Mouse (Mus musculus): ENCODE results near the gene Dpp4. TPM values are rescaled to one million over a fixed set of nuclear protein-coding genes. Genes with fewer than 3 reads are reported as not detected.

Gene Dpp4
- total and polyA plus RNA-seq, 2 experiments from 2014 or later = 2.2 to 5.4 TPM

DNA sequence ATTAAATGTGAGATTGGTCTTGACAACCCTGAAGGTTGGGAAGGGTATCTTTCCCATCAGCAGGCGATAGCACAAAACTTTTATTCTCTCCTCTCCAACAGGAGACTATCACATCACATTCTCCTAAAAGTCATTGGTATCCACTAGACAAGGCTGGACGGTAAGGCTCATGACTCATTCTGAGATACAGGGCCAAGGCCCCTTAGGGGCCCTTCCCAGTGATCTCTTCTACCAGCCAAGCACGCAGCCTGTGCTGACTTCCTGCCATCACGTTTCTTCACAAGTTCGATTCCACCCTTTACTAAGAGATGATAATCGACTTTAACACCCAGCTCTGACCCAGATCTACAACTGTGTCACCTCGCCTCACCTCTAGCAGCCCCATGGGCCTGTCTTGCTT lies 74.9 kb downstream of the Dpp4 start:
- H3K36me3 ChIP-seq (ENCODE audit: insufficient read depth, low read length) = no peaks in the 10 kb centered on the region
- no peaks in the 10 kb centered on the region for H3K9me3 ChIP-seq (ENCODE audit: low read length)
- no peaks in the 10 kb centered on the region for H3K4me1 ChIP-seq (ENCODE audit: insufficient read depth, low read length)
- H3K4me3 ChIP-seq (ENCODE audit: low read depth, low read length) = no peak overlapping the region
- no peaks in the 10 kb centered on the region for H3K27me3 ChIP-seq (ENCODE audit: insufficient read depth, low read length)
- 89% methylated on average over 7 of the region's 7 CpGs for WGBS
- TF ChIP-seq CTCF (IDR thresholded peaks at IDR 0.05) = no peak
- no peak overlapping the region for H3K9ac ChIP-seq (replicated peaks; ENCODE audit: low read length, poor library complexity, severe bottlenecking)
- no peak overlapping the region for H3K4me2 ChIP-seq (ENCODE audit: low read depth, low read length, poor library complexity, severe bottlenecking)
- no peak for DNase-seq (ENCODE audit: low spot score)
- H3K27ac ChIP-seq (ENCODE audit: low read depth, low read length) = no peak overlapping the region
- ATAC-seq (ENCODE audit: low FRiP score) = no peak

- H3K27ac ChIP-seq (ENCODE audit: low read depth, low read length) = no peak overlapping the region
- ATAC-seq (ENCODE audit: low FRiP score) = peak; percentile 60; the same call in 1 of the 2 replicates
- DNase-seq (ENCODE audit: low spot score) = peak; percentile 18
- H3K4me2 ChIP-seq (ENCODE audit: low read depth, low read length, poor library complexity, severe bottlenecking) = no peak overlapping the region
- H3K9ac ChIP-seq (replicated peaks; ENCODE audit: low read length, poor library complexity, severe bottlenecking) = no peak overlapping the region
- no peaks in the 10 kb centered on the region for H3K36me3 ChIP-seq (ENCODE audit: insufficient read depth, low read length)
- H3K4me3 ChIP-seq (ENCODE audit: low read depth, low read length) = no peak overlapping the region
- TF ChIP-seq CTCF (IDR thresholded peaks at IDR 0.05) = no peak
- H3K27me3 ChIP-seq (ENCODE audit: insufficient read depth, low read length) = no peaks in the 10 kb centered on the region
- no peaks in the 10 kb centered on the region for H3K4me1 ChIP-seq (ENCODE audit: insufficient read depth, low read length)
- 87% methylated on average over 4 of the region's 4 CpGs for WGBS
- no peaks in the 10 kb centered on the region for H3K9me3 ChIP-seq (ENCODE audit: low read length)
Observed at GRCm38 (mm10) chr2:62334397-62335243, 77.4 kb downstream of the Dpp4 start.

DNA sequence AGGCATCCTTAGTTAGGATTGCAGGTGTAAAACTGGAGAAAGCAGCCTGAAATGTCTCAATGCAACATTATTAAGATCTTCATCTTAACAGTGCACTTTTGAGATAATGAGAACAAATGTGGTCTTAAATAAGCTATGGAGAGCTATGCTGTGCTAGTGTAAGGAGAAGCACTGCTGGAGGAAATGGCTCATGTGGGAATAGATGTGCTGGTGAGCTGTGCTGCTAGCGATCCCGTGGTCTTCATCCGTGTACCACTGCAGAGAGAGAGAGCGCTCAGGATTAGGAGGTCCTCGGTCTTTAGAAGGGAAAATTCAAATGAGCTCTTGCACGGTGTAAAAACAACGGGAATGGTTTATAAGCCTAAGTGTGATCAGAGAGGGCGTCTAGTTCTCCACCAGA lies 79.6 kb downstream of the Dpp4 start:
- no peak for ATAC-seq (ENCODE audit: low FRiP score)
- Histone ChIP-seq H3K9me3 (ENCODE audit: low read length) (no peaks in the 10 kb centered on the region), H3K27ac (ENCODE audit: low read depth, low read length) (no peak overlapping the region), H3K4me2 (ENCODE audit: low read depth, low read length, poor library complexity, severe bottlenecking) (no peak overlapping the region), H3K4me1 (ENCODE audit: insufficient read depth, low read length) (no peaks in the 10 kb centered on the region), H3K9ac (replicated peaks; ENCODE audit: low read length, poor library complexity, severe bottlenecking) (no peak overlapping the region), H3K4me3 (ENCODE audit: low read depth, low read length) (no peak overlapping the region), H3K36me3 (ENCODE audit: insufficient read depth, low read length) (no peaks in the 10 kb centered on the region), H3K27me3 (ENCODE audit: insufficient read depth, low read length) (no peaks in the 10 kb centered on the region)
- WGBS = 51% methylated on average over 8 of the region's 8 CpGs
- DNase-seq (ENCODE audit: low spot score) = no peak
- no peak for TF ChIP-seq CTCF (IDR thresholded peaks at IDR 0.05)

- no peaks in the 10 kb centered on the region for H3K9me3 ChIP-seq (ENCODE audit: low read length)
- H3K4me1 ChIP-seq (ENCODE audit: insufficient read depth, low read length) = no peaks in the 10 kb centered on the region
- no peaks in the 10 kb centered on the region for H3K36me3 ChIP-seq (ENCODE audit: insufficient read depth, low read length)
- no peak for TF ChIP-seq CTCF (IDR thresholded peaks at IDR 0.05)
- H3K4me3 ChIP-seq (ENCODE audit: low read depth, low read length) = no peak overlapping the region
- no peak overlapping the region for H3K4me2 ChIP-seq (ENCODE audit: low read depth, low read length, poor library complexity, severe bottlenecking)
- no peak overlapping the region for H3K27ac ChIP-seq (ENCODE audit: low read depth, low read length)
- WGBS = 57% methylated on average over 4 of the region's 4 CpGs
- DNase-seq (ENCODE audit: low spot score) = no peak
- no peak overlapping the region for H3K9ac ChIP-seq (replicated peaks; ENCODE audit: low read length, poor library complexity, severe bottlenecking)
- no peak for ATAC-seq (ENCODE audit: low FRiP score)
- no peaks in the 10 kb centered on the region for H3K27me3 ChIP-seq (ENCODE audit: insufficient read depth, low read length)
Observed at GRCm38 (mm10) chr2:62331913-62332312, 80.1 kb downstream of the Dpp4 start.

- Histone ChIP-seq H3K9me3 (ENCODE audit: low read length) (no peaks in the 10 kb centered on the region), H3K4me1 (ENCODE audit: insufficient read depth, low read length) (no peaks in the 10 kb centered on the region), H3K27me3 (ENCODE audit: insufficient read depth, low read length) (no peaks in the 10 kb centered on the region), H3K36me3 (ENCODE audit: insufficient read depth, low read length) (no peaks in the 10 kb centered on the region), H3K27ac (ENCODE audit: low read depth, low read length) (no peak overlapping the region), H3K4me3 (ENCODE audit: low read depth, low read length) (no peak overlapping the region), H3K9ac (replicated peaks; ENCODE audit: low read length, poor library complexity, severe bottlenecking) (no peak overlapping the region), H3K4me2 (ENCODE audit: low read depth, low read length, poor library complexity, severe bottlenecking) (no peak overlapping the region)
- ATAC-seq (ENCODE audit: low FRiP score) (no peak), DNase-seq (ENCODE audit: low spot score) (no peak)
- WGBS = 97% methylated on average over 2 of the region's 2 CpGs
- no peak for TF ChIP-seq CTCF (IDR thresholded peaks at IDR 0.05)
Observed at GRCm38 (mm10) chr2:62325388-62325787, 86.6 kb downstream of the Dpp4 start.

DNA sequence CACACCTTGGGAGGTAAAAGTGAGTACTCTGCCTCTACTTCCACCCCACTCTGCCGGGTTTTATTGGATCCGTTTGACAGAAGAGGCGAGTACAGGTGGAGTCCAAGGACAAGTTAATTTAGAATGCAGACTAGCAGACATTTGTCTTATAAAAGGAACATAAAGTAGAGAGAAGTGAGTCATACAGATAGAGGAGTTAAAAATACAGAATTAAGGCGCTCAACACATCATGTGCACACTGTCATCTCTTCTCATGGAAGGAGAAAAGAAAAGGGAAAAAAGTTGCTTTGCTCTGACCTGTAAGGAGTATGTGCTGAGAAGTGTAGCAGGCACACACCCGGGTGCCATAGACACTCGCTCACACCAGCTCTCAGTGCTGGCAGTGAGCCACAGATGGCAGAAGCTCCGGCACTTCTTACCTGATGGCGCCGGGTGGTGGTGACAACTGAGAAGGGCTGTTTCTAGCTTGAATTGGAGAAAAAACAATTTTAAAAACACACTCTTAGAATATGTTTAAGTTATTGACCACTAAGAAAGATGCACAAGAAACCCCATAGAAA lies 88.9 kb downstream of the Dpp4 start:
- H3K36me3 ChIP-seq (ENCODE audit: insufficient read depth, low read length) = no peaks in the 10 kb centered on the region
- DNase-seq (ENCODE audit: low spot score) = no peak
- no peaks in the 10 kb centered on the region for H3K4me1 ChIP-seq (ENCODE audit: insufficient read depth, low read length)
- H3K27ac ChIP-seq (ENCODE audit: low read depth, low read length) = no peak overlapping the region
- H3K9me3 ChIP-seq (ENCODE audit: low read length) = no peaks in the 10 kb centered on the region
- H3K27me3 ChIP-seq (ENCODE audit: insufficient read depth, low read length) = no peaks in the 10 kb centered on the region
- no peak overlapping the region for H3K4me3 ChIP-seq (ENCODE audit: low read depth, low read length)
- no peak for TF ChIP-seq CTCF (IDR thresholded peaks at IDR 0.05)
- H3K4me2 ChIP-seq (ENCODE audit: low read depth, low read length, poor library complexity, severe bottlenecking) = no peak overlapping the region
- no peak for ATAC-seq (ENCODE audit: low FRiP score)
- no peak overlapping the region for H3K9ac ChIP-seq (replicated peaks; ENCODE audit: low read length, poor library complexity, severe bottlenecking)
- 90% methylated on average over 9 of the region's 9 CpGs for WGBS
